Mouse (Mus musculus): ENCODE measurements around the gene Pou4f2. TPM values are rescaled to one million over a fixed set of nuclear protein-coding genes. Genes with fewer than 3 reads are reported as not detected.

The Pou4f2 gene
- polyA plus RNA-seq, 1 experiment from 2014 or later = 0.15 TPM

Other genes with a start within 250 kb of the Pou4f2 start
- gene Ttc29, start 223.3 kb downstream of the Pou4f2 start, polyA plus RNA-seq (2016; fragmentation: Nextera tagmentation; extraction: Ambion mirVana) = 0.19 TPM in 1 of 2 replicates, not detected in the other
- gene Rbmxl1, start 72.3 kb upstream of the Pou4f2 start, polyA plus RNA-seq (2016; fragmentation: Nextera tagmentation; extraction: Ambion mirVana) = 398 and 401 TPM in 2 replicates
- 10.1 and 10.9 TPM in 2 replicates for gene Slc10a7, start 72.7 kb upstream of the Pou4f2 start, polyA plus RNA-seq (2016; fragmentation: Nextera tagmentation; extraction: Ambion mirVana)

All from embryonic facial prominence, embryonic 10.5 days (tissue).